Mouse (Mus musculus): ENCODE measurements at regions not wholly inside any gene's neighbourhood (a gene's known extent, or its start where the extent isn't known, plus 50 kb on each side); places are given as distances from the start of the nearest gene placed in this dataset.

DNA sequence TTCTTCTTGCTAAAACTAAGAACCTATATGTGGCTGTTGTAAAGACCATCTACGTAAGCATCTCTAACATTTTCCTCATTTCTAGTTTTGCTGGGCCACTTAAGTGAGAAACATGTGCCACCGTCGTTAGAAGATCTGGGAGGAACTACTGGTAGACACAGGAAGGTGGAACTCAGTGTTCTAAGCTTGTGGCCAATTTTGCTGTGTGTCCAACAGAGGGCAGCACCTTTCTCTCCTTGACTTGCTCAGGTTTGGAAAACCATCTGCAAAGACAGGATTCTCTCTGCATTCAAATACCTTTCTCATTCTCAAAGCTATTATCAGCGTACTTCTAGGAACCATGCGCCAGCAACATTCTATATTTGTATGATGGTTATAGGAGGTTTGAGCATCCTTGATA, 69.8 kb upstream of the Rcn1 start:
- H3K36me3 ChIP-seq (replicated peaks in 1 of 2; ENCODE audit: control insufficient read depth in 1 of 2, insufficient read depth in 1 of 2, low read length in 1 of 2) = no peaks in the 10 kb centered on the region
- TF ChIP-seq ETS1 (conservative IDR thresholded peaks at IDR 0.05; ENCODE audit: low read depth, low read length) (no peak), NELFE (IDR thresholded peaks at IDR 0.05; ENCODE audit: low read depth, low read length) (no peak), ZKSCAN1 (IDR thresholded peaks at IDR 0.05; ENCODE audit: borderline replicate concordance, low read depth, low read length) (no peak), KAT2A (IDR thresholded peaks at IDR 0.05; ENCODE audit: insufficient replicate concordance, low read length) (no peak), UBTF (IDR thresholded peaks at IDR 0.05; ENCODE audit: low read depth, low read length) (no peak), E2F4 (IDR thresholded peaks at IDR 0.05; ENCODE audit: insufficient replicate concordance, low read depth, low read length) (no peak), PAX5 (IDR thresholded peaks at IDR 0.05; ENCODE audit: low read length) (no peak), SIN3A (IDR thresholded peaks at IDR 0.05; ENCODE audit: low read length) (no peak), ELF1 (IDR thresholded peaks at IDR 0.05; ENCODE audit: low read depth, low read length) (peak; percentile 25; the same call in 1 of the 2 replicates), NRF1 (IDR thresholded peaks at IDR 0.05; ENCODE audit: low read depth, low read length) (no peak), EP300 (IDR thresholded peaks at IDR 0.05; ENCODE audit: low read length) (0 out of 2 replicates have a peak, but pooled peaks have one; percentile 17), CTCF (conservative IDR thresholded peaks at IDR 0.05 in 1 of 2, IDR thresholded peaks at IDR 0.05 in 1 of 2; ENCODE audit: low read depth in 2 of 2, low read length in 2 of 2) (peak; percentile 67 to 77), ZNF384 (IDR thresholded peaks at IDR 0.05; ENCODE audit: low read depth, low read length) (no peak), MAX (IDR thresholded peaks at IDR 0.05; ENCODE audit: low read length) (peak; percentile 62), TBP (conservative IDR thresholded peaks at IDR 0.05; ENCODE audit: low read depth, low read length) (no peak), MEF2A (IDR thresholded peaks at IDR 0.05; ENCODE audit: borderline replicate concordance, low read depth, low read length) (peak; percentile 35; the same call in 1 of the 2 replicates), GABPA (IDR thresholded peaks at IDR 0.05; ENCODE audit: insufficient replicate concordance, low read depth, low read length) (no peak), POLR2A (IDR thresholded peaks at IDR 0.05; ENCODE audit: low read depth, low read length) (no peak), MAFK (IDR thresholded peaks at IDR 0.05; ENCODE audit: insufficient replicate concordance, low read length) (no peak), SMC3 (IDR thresholded peaks at IDR 0.05; ENCODE audit: low read depth, low read length) (peak; percentile 79), ZC3H11A (IDR thresholded peaks at IDR 0.05; ENCODE audit: low read depth, low read length) (peak; percentile 34; the same call in 1 of the 2 replicates), USF1 (IDR thresholded peaks at IDR 0.05; ENCODE audit: low read depth, low read length) (no peak), BHLHE40 (IDR thresholded peaks at IDR 0.05; ENCODE audit: low read depth, low read length) (no peak), HCFC1 (IDR thresholded peaks at IDR 0.05; ENCODE audit: low read depth, low read length) (no peak), ZMIZ1 (IDR thresholded peaks at IDR 0.05; ENCODE audit: low read depth, low read length) (no peak), POLR2AphosphoS2 (IDR thresholded peaks at IDR 0.05; ENCODE audit: low read depth, low read length) (no peak), MAZ (IDR thresholded peaks at IDR 0.05; ENCODE audit: low read depth, low read length) (no peak), USF2 (conservative IDR thresholded peaks at IDR 0.05; ENCODE audit: low read depth, low read length) (no peak), IRF4 (IDR thresholded peaks at IDR 0.05; ENCODE audit: low read depth, low read length) (no peak), JUND (conservative IDR thresholded peaks at IDR 0.05; ENCODE audit: low read depth, low read length) (0 out of 2 replicates have a peak, but pooled peaks have one; percentile 33), MYC (IDR thresholded peaks at IDR 0.05; ENCODE audit: low read depth, low read length) (peak; percentile 62; the same call in 1 of the 2 replicates), CHD2 (IDR thresholded peaks at IDR 0.05; ENCODE audit: low read length) (no peak), CHD1 (IDR thresholded peaks at IDR 0.05; ENCODE audit: low read depth, low read length) (no peak), JUN (IDR thresholded peaks at IDR 0.05; ENCODE audit: insufficient read depth, low read depth, low read length) (no peak), RAD21 (IDR thresholded peaks at IDR 0.05; ENCODE audit: low read depth, low read length) (peak; percentile 69), RCOR1 (conservative IDR thresholded peaks at IDR 0.05; ENCODE audit: low read depth, low read length) (no peak), TCF12 (IDR thresholded peaks at IDR 0.05; ENCODE audit: low read depth, low read length) (no peak), MXI1 (IDR thresholded peaks at IDR 0.05; ENCODE audit: low read depth, low read length) (no peak)
- H3K4me3 ChIP-seq (replicated peaks in 1 of 3; ENCODE audit: low read depth in 2 of 3, low read length in 2 of 3, poor library complexity in 1 of 3) = no peak overlapping the region
- H3K9me3 ChIP-seq (replicated peaks; ENCODE audit: low read length) = no peaks in the 10 kb centered on the region
- peaks cover 0 to 4% of the 10 kb centered on the region in 2 experiments; a peak in 1 of 4 replicates for H3K4me1 ChIP-seq (ENCODE audit: control insufficient read depth in 1 of 2, insufficient read depth in 2 of 2)
- H3K27me3 ChIP-seq (replicated peaks) = no peaks in the 10 kb centered on the region
- in situ Hi-C loops (cut with MboI; ENCODE audit: low pct_ligation_motif_present, low pct_unique_long_range_greater_than_20kb, low sequenced_read_pairs) (no loop called here), dilution Hi-C loops (cut with MboI; ENCODE audit: extremely low pct_ligation_motif_present, extremely low pct_unique_long_range_greater_than_20kb, low sequenced_read_pairs) (no loop called here)
- H3K9ac ChIP-seq (ENCODE audit: insufficient read depth, low read depth) = no peak overlapping the region
- H3K79me2 ChIP-seq (replicated peaks; ENCODE audit: control insufficient read depth, extremely low read depth, insufficient read depth, poor library complexity, severe bottlenecking) = no peaks in the 10 kb centered on the region
- no peak overlapping the region for H3K4me2 ChIP-seq (ENCODE audit: insufficient read depth, low read depth, poor library complexity, severe bottlenecking)
- H3K27ac ChIP-seq (ENCODE audit: insufficient read depth, low read depth) = no peak overlapping the region
- DNase-seq (ENCODE audit: extremely low read depth) = peak; percentile 55
